ENCODE assay signal across 23 mouse cellular contexts in genomic region chr3:121672135-121672790, GRCm38 (mm10). TPM values are rescaled to one million over a fixed set of nuclear protein-coding genes. Genes with fewer than 3 reads are reported as not detected.
A peak's percentile ranks its signal among the peaks of the same experiment; 100 is the strongest.
DNase-seq lines count a peak whose midpoint lies in the region; ATAC-seq and TF ChIP-seq lines count a peak whose summit lies in the region.
"Had no signal": no experiment of that assay in that cellular context is flagged by ENCODE, and none has a peak within 500 bp of the region (broad histone marks: within the 10 kb centered on the region; RNA-seq: fewer than 3 reads in every experiment).

No protein-coding gene starts in this region.

- no peaks in the 10 kb centered on the region for H3K36me3 ChIP-seq in kidney, embryonic 16.5 days (ENCODE audit: insufficient read depth, low read length)
- no peaks in the 10 kb centered on the region for H3K36me3 ChIP-seq in small intestine, adult 2 months (ENCODE audit: control insufficient read depth, insufficient read depth, low read length)
- H3K36me3 ChIP-seq in thymus, adult 2 months (ENCODE audit: control insufficient read depth, insufficient read depth, low read length): no peaks in the 10 kb centered on the region
- H3K36me3 ChIP-seq: embryonic facial prominence, embryonic 13.5 days; hindbrain, embryonic 15.5 days; liver, embryonic 12.5 days; midbrain, embryonic 12.5 days had no signal

- no peak overlapping the region for H3K9ac ChIP-seq in kidney, embryonic 16.5 days (replicated peaks; ENCODE audit: low read length)
- H3K9ac ChIP-seq: embryonic facial prominence, embryonic 13.5 days; forebrain, embryonic 13.5 days; hindbrain, embryonic 15.5 days; liver, embryonic 12.5 days; midbrain, embryonic 12.5 days had no signal

- TF ChIP-seq CTCF in small intestine, adult 2 months (IDR thresholded peaks at IDR 0.05; ENCODE audit: extremely low read depth, insufficient read length, insufficient replicate concordance, low read depth, low read length): no peak
- TF ChIP-seq CTCF in thymus, adult 2 months (IDR thresholded peaks at IDR 0.05; ENCODE audit: borderline replicate concordance, control insufficient read depth, extremely low read depth, insufficient read depth, low read length, poor library complexity): no peak

- no peaks in the 10 kb centered on the region for H3K27me3 ChIP-seq in kidney, embryonic 16.5 days (ENCODE audit: insufficient read depth, low read length)
- H3K27me3 ChIP-seq in small intestine, adult 2 months (ENCODE audit: control insufficient read depth, insufficient read depth, low read length): no peaks in the 10 kb centered on the region
- H3K27me3 ChIP-seq in thymus, adult 2 months (ENCODE audit: control insufficient read depth, insufficient read depth, low read length): no peaks in the 10 kb centered on the region
- H3K27me3 ChIP-seq: embryonic facial prominence, embryonic 13.5 days; forebrain, embryonic 13.5 days; hindbrain, embryonic 15.5 days; midbrain, embryonic 12.5 days had no signal

- no peaks in the 10 kb centered on the region; the same call in 1 of the 2 replicates for H3K4me1 ChIP-seq in kidney, embryonic 16.5 days (ENCODE audit: insufficient read depth, low read length)
- H3K4me1 ChIP-seq in small intestine, adult 2 months (ENCODE audit: control insufficient read depth, insufficient read depth, insufficient read length, low read length): peaks cover 19% of the 10 kb centered on the region; the same call in 1 of the 2 replicates
- no peaks in the 10 kb centered on the region for H3K4me1 ChIP-seq in thymus, adult 2 months (replicated peaks; ENCODE audit: control insufficient read depth, insufficient read depth, low read length)
- H3K4me1 ChIP-seq: forebrain, embryonic 13.5 days; hindbrain, embryonic 15.5 days; liver, embryonic 12.5 days; midbrain, embryonic 12.5 days had no signal

- no peak overlapping the region for H3K4me3 ChIP-seq in kidney, embryonic 16.5 days (ENCODE audit: low read length)
- no peak overlapping the region for H3K4me3 ChIP-seq in small intestine, adult 2 months (ENCODE audit: low read depth, low read length)
- H3K4me3 ChIP-seq in thymus, adult 2 months (ENCODE audit: control insufficient read depth, insufficient read depth, low read length): no peak overlapping the region
- H3K4me3 ChIP-seq: embryonic facial prominence, embryonic 13.5 days; forebrain, embryonic 13.5 days; hindbrain, embryonic 15.5 days; liver, embryonic 12.5 days; midbrain, embryonic 12.5 days had no signal

- H3K27ac ChIP-seq in kidney, embryonic 16.5 days (ENCODE audit: low read length): no peak overlapping the region
- peak overlapping the region; percentile 2 for H3K27ac ChIP-seq in small intestine, adult 2 months (ENCODE audit: insufficient read depth, low read depth, low read length)
- H3K27ac ChIP-seq in thymus, adult 2 months (ENCODE audit: control insufficient read depth, insufficient read depth, low read length): no peak overlapping the region
- H3K27ac ChIP-seq: embryonic facial prominence, embryonic 13.5 days; forebrain, embryonic 13.5 days; hindbrain, embryonic 15.5 days; liver, embryonic 12.5 days; midbrain, embryonic 12.5 days had no signal

- peak; percentile 28 for DNase-seq in lung, postnatal 36 days
- DNase-seq in lung, postnatal 25 days (ENCODE audit: low spot score): no peak
- DNase-seq in R1 (ENCODE audit: low read depth, low spot score): peak; percentile 11
- DNase-seq in spleen, postnatal 10 days (ENCODE audit: low spot score in 2 of 2): no peak
- DNase-seq in thymus, adult 2 months: no peak
- no peak for DNase-seq in layer of hippocampus, postnatal 14 days (ENCODE audit: low spot score in 2 of 2)
- DNase-seq: adrenal gland, postnatal 14 days; cerebellum, postnatal 14 days; heart, adult 18-20 months; layer of hippocampus, adult 9-11 months; spleen, adult 18-20 months had no signal

- WGBS in kidney, embryonic 16.5 days: 74% methylated on average over 5 of the region's 5 CpGs
- WGBS in small intestine, adult 2 months: 36% methylated on average over 5 of the region's 5 CpGs
- 24% methylated on average over 5 of the region's 5 CpGs for WGBS in thymus, adult 2 months

- no peaks in the 10 kb centered on the region for H3K9me3 ChIP-seq in kidney, embryonic 16.5 days (ENCODE audit: low read length)
- H3K9me3 ChIP-seq: embryonic facial prominence, embryonic 13.5 days; forebrain, embryonic 13.5 days; hindbrain, embryonic 15.5 days; liver, embryonic 12.5 days; midbrain, embryonic 12.5 days had no signal

- peak; percentile 49; the same call in 1 of the 2 replicates for ATAC-seq in kidney, embryonic 16.5 days (ENCODE audit: low FRiP score, low TSS enrichment)
- ATAC-seq: CD4-positive, CD25-positive, alpha-beta regulatory T cell, adult 4 months; forebrain, embryonic 13.5 days; liver, embryonic 12.5 days had no signal

- no peak overlapping the region for H3K4me2 ChIP-seq in kidney, embryonic 16.5 days (replicated peaks; ENCODE audit: low read depth, low read length)
- H3K4me2 ChIP-seq: embryonic facial prominence, embryonic 13.5 days; forebrain, embryonic 13.5 days; hindbrain, embryonic 15.5 days; liver, embryonic 12.5 days; midbrain, embryonic 12.5 days had no signal

- no peak for TF ChIP-seq POLR2A in small intestine, adult 2 months (IDR thresholded peaks at IDR 0.05; ENCODE audit: low read depth, low read length)
- TF ChIP-seq POLR2A in thymus, adult 2 months (IDR thresholded peaks at IDR 0.05; ENCODE audit: control insufficient read depth, extremely low read depth, insufficient read depth, low read length, poor library complexity): no peak

RNA-seq across cellular contexts. Expression of gene 4930432M17Rik, which starts 1.7 kb away (rescaled TPM):
- polyA plus RNA-seq in kidney, embryonic 16.5 days (2015; fragmentation: Nextera tagmentation; extraction: Ambion mirVana): not detected in 2 replicates
- not detected in 2 replicates for polyA plus RNA-seq in small intestine, adult 2 months (2012; rRNA removed)
- polyA plus RNA-seq in thymus, adult 2 months (2012; rRNA removed): not detected in 2 replicates
- not detected for total RNA-seq in layer of hippocampus, postnatal 14 days (2021)
- total RNA-seq: adrenal gland, postnatal 14 days; heart, adult 18-20 months; left cerebral cortex, postnatal 25 days had no signal
- polyA plus RNA-seq: CD4-positive, CD25-positive, alpha-beta regulatory T cell, adult 4 months; embryonic facial prominence, embryonic 13.5 days; forebrain, embryonic 13.5 days; heart, postnatal 0 days; hindbrain, embryonic 15.5 days; liver, embryonic 12.5 days; lung, embryonic 16.5 days; midbrain, embryonic 12.5 days; thymus, postnatal 0 days had no signal

RNA-seq across cellular contexts. Expression of gene F3, which starts 51.1 kb away (rescaled TPM):
- polyA plus RNA-seq in kidney, embryonic 16.5 days (2015; fragmentation: Nextera tagmentation; extraction: Ambion mirVana): 18.8 and 20.0 TPM in 2 replicates
- 6.2 and 8.6 TPM in 2 replicates for polyA plus RNA-seq in small intestine, adult 2 months (2012; rRNA removed)
- polyA plus RNA-seq in thymus, adult 2 months (2012; rRNA removed): 4.6 and 6.3 TPM in 2 replicates
- 10 to 100 TPM; 47.2 to 47.3 TPM for total RNA-seq in layer of hippocampus, postnatal 14 days (2021)
- polyA plus RNA-seq: CD4-positive, CD25-positive, alpha-beta regulatory T cell, adult 4 months had no signal

Comparison
In these comparisons a context has a peak if more than half of its experiments do, and no peak if none do; other contexts are left out.
1. DNase-seq: peak in lung, postnatal 36 days (single experiment) and R1 (single experiment); none in lung, postnatal 25 days (single experiment), spleen, postnatal 10 days (0 of 2), thymus, adult 2 months (single experiment) and layer of hippocampus, postnatal 14 days (0 of 2).